Comparison of ENCODE assay signal across 31 mouse cellular contexts in the genomic region with DNA sequence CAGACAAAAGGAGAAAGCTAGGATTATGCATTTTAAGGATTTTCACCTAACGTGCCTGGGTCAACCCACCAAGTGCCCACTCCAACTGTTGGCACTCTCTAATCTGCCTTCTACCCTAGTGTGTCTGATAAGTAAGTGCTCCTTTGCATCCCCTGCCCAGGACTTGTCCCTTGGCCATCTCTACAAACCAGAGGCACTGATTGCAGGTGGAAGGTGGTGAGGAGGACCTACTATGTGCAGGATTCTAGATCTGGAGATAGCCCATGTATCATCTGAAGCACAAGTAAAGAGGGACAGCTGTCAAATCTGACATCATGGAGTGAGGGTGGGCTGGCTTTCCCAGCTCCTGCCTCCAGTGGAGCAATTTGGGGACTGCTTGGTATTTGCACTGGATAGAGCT. TPM values are rescaled to one million over a fixed set of nuclear protein-coding genes. Genes with fewer than 3 reads are reported as not detected.
"Had no signal": no experiment of that assay in that cellular context is flagged by ENCODE, and none has a peak within 500 bp of the region (broad histone marks: within the 10 kb centered on the region; RNA-seq: fewer than 3 reads in every experiment).

No protein-coding gene starts in this region.

- H3K4me1 ChIP-seq: liver, embryonic 12.5 days had no signal

- ATAC-seq: inflammation-experienced regulatory T-cells, adult 6 months; intestine, embryonic 15.5 days; intestine, postnatal 0 days; liver, embryonic 12.5 days had no signal

- H3K27ac ChIP-seq: gastrocnemius, adult 2 months; heart, embryonic 10.5 days; hindbrain, embryonic 13.5 days; hindbrain, embryonic 15.5 days; intestine, embryonic 15.5 days; layer of hippocampus, adult 2 months; limb, embryonic 13.5 days; limb, embryonic 15.5 days; liver, embryonic 12.5 days had no signal

- H3K9ac ChIP-seq: heart, embryonic 12.5 days; hindbrain, embryonic 13.5 days; hindbrain, embryonic 15.5 days; intestine, embryonic 15.5 days; limb, embryonic 13.5 days; limb, embryonic 15.5 days; liver, embryonic 12.5 days had no signal

- H3K4me3 ChIP-seq: gastrocnemius, adult 2 months; heart, embryonic 10.5 days; heart, embryonic 12.5 days; hindbrain, embryonic 13.5 days; hindbrain, embryonic 15.5 days; intestine, embryonic 15.5 days; layer of hippocampus, adult 2 months; limb, embryonic 13.5 days; limb, embryonic 15.5 days; liver, embryonic 12.5 days had no signal

- H3K9me3 ChIP-seq: heart, embryonic 10.5 days; heart, embryonic 12.5 days; hindbrain, embryonic 13.5 days; hindbrain, embryonic 15.5 days; intestine, embryonic 15.5 days; limb, embryonic 13.5 days; limb, embryonic 15.5 days; liver, embryonic 12.5 days had no signal

- DNase-seq: gastrocnemius, adult 2 months; gastrocnemius, postnatal 10 days; gastrocnemius, postnatal 25 days; heart, adult 18-20 months; heart, postnatal 10 days; heart, postnatal 4 days; kidney, adult 18-20 months; kidney, adult 8-10 months; kidney, postnatal 10 days; kidney, postnatal 25 days; kidney, postnatal 4 days; layer of hippocampus, postnatal 36 days; left cerebral cortex, postnatal 4 days had no signal

- H3K4me2 ChIP-seq: heart, embryonic 12.5 days; hindbrain, embryonic 13.5 days; hindbrain, embryonic 15.5 days; intestine, embryonic 15.5 days; limb, embryonic 13.5 days; limb, embryonic 15.5 days; liver, embryonic 12.5 days had no signal

RNA-seq across cellular contexts. Expression of a gene that starts 4.1 kb away (rescaled TPM):
- polyA plus RNA-seq: heart, embryonic 12.5 days; heart, embryonic 14.5 days; heart, embryonic 16.5 days; inflammation-experienced regulatory T-cells, adult 6 months; intestine, embryonic 15.5 days; intestine, postnatal 0 days; kidney, embryonic 14.5 days; kidney, embryonic 16.5 days; limb, embryonic 13.5 days; liver, adult 2 months; liver, embryonic 12.5 days had no signal

RNA-seq across cellular contexts. Expression of a gene that starts 33.6 kb away (rescaled TPM):
- polyA plus RNA-seq: frontal cortex, adult 2 months; heart, embryonic 10.5 days; heart, embryonic 12.5 days; heart, embryonic 14.5 days; heart, embryonic 16.5 days; hindbrain, embryonic 13.5 days; hindbrain, embryonic 15.5 days; inflammation-experienced regulatory T-cells, adult 6 months; intestine, embryonic 15.5 days; intestine, postnatal 0 days; kidney, embryonic 14.5 days; kidney, embryonic 16.5 days; limb, embryonic 11.5 days; limb, embryonic 13.5 days; limb, embryonic 15.5 days; liver, adult 2 months; liver, embryonic 12.5 days had no signal
